ENCODE assay signal across 17 mouse cellular contexts in the genomic region with DNA sequence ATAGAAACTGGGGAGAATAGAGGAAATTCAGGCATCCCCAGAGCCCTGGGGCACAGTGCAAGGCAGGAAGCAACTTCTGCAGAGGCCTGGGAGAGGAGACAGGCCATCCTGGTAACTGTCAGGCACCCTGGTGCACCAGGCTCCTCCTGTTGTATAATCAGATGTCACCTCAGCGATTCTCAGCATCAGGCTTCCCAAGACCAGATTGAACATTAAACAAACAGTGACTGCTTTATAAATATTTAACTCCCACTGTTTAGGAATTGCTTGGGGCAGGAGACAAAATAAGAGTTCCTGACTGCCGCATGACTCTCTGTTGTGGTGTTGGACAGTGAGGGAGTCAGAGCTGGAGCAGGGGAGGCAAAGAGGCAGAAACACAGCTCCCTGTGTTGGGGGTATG.
A peak's percentile ranks its signal among the peaks of the same experiment; 100 is the strongest.
DNase-seq lines count a peak whose midpoint lies in the region; ATAC-seq and TF ChIP-seq lines count a peak whose summit lies in the region.
"Had no signal": no experiment of that assay in that cellular context is flagged by ENCODE, and none has a peak within 500 bp of the region (broad histone marks: within the 10 kb centered on the region; RNA-seq: fewer than 3 reads in every experiment).

No protein-coding gene starts in this region.

- TF ChIP-seq CTCF in thymus, adult 2 months (IDR thresholded peaks at IDR 0.05; ENCODE audit: borderline replicate concordance, control insufficient read depth, extremely low read depth, insufficient read depth, low read length, poor library complexity): no peak

- WGBS in liver, embryonic 12.5 days (ENCODE audit: insufficient replicate concordance): 50% methylated on average over 2 of the region's 2 CpGs
- WGBS in liver, embryonic 11.5 days: 49% methylated on average over 2 of the region's 2 CpGs
- 52% methylated on average over 2 of the region's 2 CpGs for WGBS in kidney, embryonic 14.5 days
- WGBS in liver, embryonic 16.5 days (ENCODE audit: insufficient replicate concordance): 55% methylated on average over 2 of the region's 2 CpGs
- WGBS in stomach, embryonic 16.5 days: 32% methylated on average over 2 of the region's 2 CpGs
- WGBS in thymus, adult 2 months: 94% methylated on average over 2 of the region's 2 CpGs
- WGBS in forebrain, embryonic 13.5 days: 81% methylated on average over 2 of the region's 2 CpGs

- peak overlapping the region; percentile 43; the same call in 1 of the 2 replicates for H3K27ac ChIP-seq in liver, embryonic 12.5 days
- no peak overlapping the region for H3K27ac ChIP-seq in liver, embryonic 11.5 days (ENCODE audit: low read depth, low read length)
- peak overlapping the region; percentile 18; the same call in 1 of the 2 replicates for H3K27ac ChIP-seq in kidney, embryonic 14.5 days (ENCODE audit: low read depth, low read length)
- H3K27ac ChIP-seq in liver, embryonic 16.5 days (ENCODE audit: low read length): no peak overlapping the region
- H3K27ac ChIP-seq in stomach, embryonic 16.5 days (ENCODE audit: low read length): no peak overlapping the region
- H3K27ac ChIP-seq in thymus, adult 2 months (ENCODE audit: control insufficient read depth, insufficient read depth, low read length): no peak overlapping the region
- no peak overlapping the region for H3K27ac ChIP-seq in forebrain, embryonic 13.5 days
- H3K27ac ChIP-seq: heart, embryonic 15.5 days; hindbrain, embryonic 14.5 days; limb, embryonic 15.5 days had no signal

- peaks cover 98% of the 10 kb centered on the region for H3K4me1 ChIP-seq in liver, embryonic 12.5 days
- peaks cover 33% of the 10 kb centered on the region for H3K4me1 ChIP-seq in liver, embryonic 11.5 days (replicated peaks; ENCODE audit: control insufficient read depth, insufficient read depth, low read length)
- peaks cover 12% of the 10 kb centered on the region; the same call in 1 of the 2 replicates for H3K4me1 ChIP-seq in kidney, embryonic 14.5 days (ENCODE audit: control insufficient read depth, insufficient read depth, low read length)
- peaks cover 26% of the 10 kb centered on the region for H3K4me1 ChIP-seq in liver, embryonic 16.5 days (ENCODE audit: control insufficient read depth, low read depth, low read length)
- H3K4me1 ChIP-seq in stomach, embryonic 16.5 days (ENCODE audit: control insufficient read depth, insufficient read depth, low read length): peaks cover 27% of the 10 kb centered on the region
- peaks cover 14% of the 10 kb centered on the region for H3K4me1 ChIP-seq in thymus, adult 2 months (replicated peaks; ENCODE audit: control insufficient read depth, insufficient read depth, low read length)
- H3K4me1 ChIP-seq in forebrain, embryonic 13.5 days: peaks cover 8% of the 10 kb centered on the region; the same call in 1 of the 2 replicates

- no peaks in the 10 kb centered on the region for H3K27me3 ChIP-seq in liver, embryonic 12.5 days (replicated peaks)
- no peaks in the 10 kb centered on the region for H3K27me3 ChIP-seq in liver, embryonic 11.5 days (replicated peaks; ENCODE audit: control insufficient read depth, insufficient read depth, low read length)
- H3K27me3 ChIP-seq in kidney, embryonic 14.5 days (ENCODE audit: control insufficient read depth, insufficient read depth, low read length): no peaks in the 10 kb centered on the region
- H3K27me3 ChIP-seq in liver, embryonic 16.5 days (ENCODE audit: control insufficient read depth, insufficient read depth, low read depth, low read length): no peaks in the 10 kb centered on the region
- no peaks in the 10 kb centered on the region for H3K27me3 ChIP-seq in stomach, embryonic 16.5 days (ENCODE audit: control insufficient read depth, insufficient read depth, low read length)
- H3K27me3 ChIP-seq in thymus, adult 2 months (ENCODE audit: control insufficient read depth, insufficient read depth, low read length): no peaks in the 10 kb centered on the region
- H3K27me3 ChIP-seq in forebrain, embryonic 13.5 days: no peaks in the 10 kb centered on the region
- H3K27me3 ChIP-seq: heart, embryonic 15.5 days; limb, embryonic 15.5 days had no signal

- DNase-seq in liver, embryonic 11.5 days (ENCODE audit: low spot score): no peak
- DNase-seq in thymus, adult 2 months: no peak
- DNase-seq in frontal cortex, postnatal 36 days (ENCODE audit: low spot score in 2 of 2): no peak
- DNase-seq: adrenal gland, adult 8-10 months; cerebellum, adult 8-10 months; right cerebral cortex, postnatal 14 days; thymus, postnatal 36 days had no signal

- no peak overlapping the region for H3K9ac ChIP-seq in liver, embryonic 12.5 days
- no peak overlapping the region for H3K9ac ChIP-seq in liver, embryonic 11.5 days (ENCODE audit: low read depth, low read length)
- no peak overlapping the region for H3K9ac ChIP-seq in kidney, embryonic 14.5 days (ENCODE audit: low read depth, low read length)
- no peak overlapping the region for H3K9ac ChIP-seq in liver, embryonic 16.5 days (ENCODE audit: low read depth, low read length)
- H3K9ac ChIP-seq in stomach, embryonic 16.5 days (ENCODE audit: low read length): 0 out of 2 replicates have a peak overlapping the region, but pooled peaks have one; percentile 24
- H3K9ac ChIP-seq in forebrain, embryonic 13.5 days: no peak overlapping the region
- H3K9ac ChIP-seq: heart, embryonic 15.5 days; hindbrain, embryonic 14.5 days; limb, embryonic 15.5 days had no signal

- H3K4me3 ChIP-seq in liver, embryonic 12.5 days: no peak overlapping the region
- H3K4me3 ChIP-seq in liver, embryonic 11.5 days (ENCODE audit: low read depth, low read length): no peak overlapping the region
- H3K4me3 ChIP-seq in kidney, embryonic 14.5 days (ENCODE audit: low read length): no peak overlapping the region
- no peak overlapping the region for H3K4me3 ChIP-seq in liver, embryonic 16.5 days (ENCODE audit: low read depth, low read length)
- no peak overlapping the region for H3K4me3 ChIP-seq in stomach, embryonic 16.5 days (replicated peaks; ENCODE audit: low read length)
- no peak overlapping the region for H3K4me3 ChIP-seq in thymus, adult 2 months (ENCODE audit: control insufficient read depth, insufficient read depth, low read length)
- H3K4me3 ChIP-seq in forebrain, embryonic 13.5 days: no peak overlapping the region
- H3K4me3 ChIP-seq: heart, embryonic 15.5 days; limb, embryonic 15.5 days had no signal

- 0 out of 2 replicates have a peak, but pooled peaks cover 4% of the 10 kb centered on the region for H3K36me3 ChIP-seq in liver, embryonic 12.5 days
- H3K36me3 ChIP-seq in liver, embryonic 11.5 days (ENCODE audit: control insufficient read depth, insufficient read depth, low read length): no peaks in the 10 kb centered on the region
- H3K36me3 ChIP-seq in kidney, embryonic 14.5 days (ENCODE audit: control insufficient read depth, insufficient read depth, low read length): no peaks in the 10 kb centered on the region
- no peaks in the 10 kb centered on the region for H3K36me3 ChIP-seq in liver, embryonic 16.5 days (ENCODE audit: control insufficient read depth, insufficient read depth)
- H3K36me3 ChIP-seq in stomach, embryonic 16.5 days (ENCODE audit: control insufficient read depth, insufficient read depth, low read length): no peaks in the 10 kb centered on the region
- no peaks in the 10 kb centered on the region for H3K36me3 ChIP-seq in thymus, adult 2 months (ENCODE audit: control insufficient read depth, insufficient read depth, low read length)
- H3K36me3 ChIP-seq in forebrain, embryonic 13.5 days (ENCODE audit: poor library complexity, severe bottlenecking): no peaks in the 10 kb centered on the region
- H3K36me3 ChIP-seq: heart, embryonic 15.5 days; limb, embryonic 15.5 days had no signal

- no peaks in the 10 kb centered on the region for H3K9me3 ChIP-seq in liver, embryonic 12.5 days (replicated peaks)
- H3K9me3 ChIP-seq in liver, embryonic 11.5 days (ENCODE audit: control insufficient read depth, low read length): no peaks in the 10 kb centered on the region
- H3K9me3 ChIP-seq in kidney, embryonic 14.5 days (ENCODE audit: control insufficient read depth, low read length): no peaks in the 10 kb centered on the region
- no peaks in the 10 kb centered on the region for H3K9me3 ChIP-seq in liver, embryonic 16.5 days (replicated peaks; ENCODE audit: control insufficient read depth, low read length)
- H3K9me3 ChIP-seq in stomach, embryonic 16.5 days (replicated peaks; ENCODE audit: control insufficient read depth, low read length): no peaks in the 10 kb centered on the region
- no peaks in the 10 kb centered on the region for H3K9me3 ChIP-seq in forebrain, embryonic 13.5 days (replicated peaks)
- H3K9me3 ChIP-seq: heart, embryonic 15.5 days; limb, embryonic 15.5 days had no signal

- no peak for ATAC-seq in liver, embryonic 12.5 days
- ATAC-seq in liver, embryonic 11.5 days (replicated peaks; ENCODE audit: low FRiP score): no peak
- no peak; the same call in 1 of the 2 replicates for ATAC-seq in kidney, embryonic 14.5 days (ENCODE audit: low FRiP score, low TSS enrichment)
- peak; percentile 43 for ATAC-seq in liver, embryonic 16.5 days (ENCODE audit: low read depth)
- no peak for ATAC-seq in stomach, embryonic 16.5 days (ENCODE audit: insufficient read depth, low FRiP score)
- ATAC-seq in forebrain, embryonic 13.5 days: no peak
- ATAC-seq: forebrain, embryonic 16.5 days had no signal

- H3K4me2 ChIP-seq in liver, embryonic 12.5 days: no peak overlapping the region
- H3K4me2 ChIP-seq in liver, embryonic 11.5 days: no peak overlapping the region
- no peak overlapping the region for H3K4me2 ChIP-seq in kidney, embryonic 14.5 days (replicated peaks; ENCODE audit: low read depth, low read length)
- H3K4me2 ChIP-seq in liver, embryonic 16.5 days (ENCODE audit: low read depth, low read length): no peak overlapping the region
- no peak overlapping the region for H3K4me2 ChIP-seq in stomach, embryonic 16.5 days (ENCODE audit: low read depth, low read length)
- no peak overlapping the region for H3K4me2 ChIP-seq in forebrain, embryonic 13.5 days
- H3K4me2 ChIP-seq: heart, embryonic 15.5 days; hindbrain, embryonic 14.5 days; limb, embryonic 15.5 days; midbrain, embryonic 11.5 days had no signal

- no peak for TF ChIP-seq POLR2A in thymus, adult 2 months (IDR thresholded peaks at IDR 0.05; ENCODE audit: control insufficient read depth, extremely low read depth, insufficient read depth, low read length, poor library complexity)

Comparison
In these comparisons a context has a peak if more than half of its experiments do, and no peak if none do; other contexts are left out.
1. H3K27ac ChIP-seq: peak in liver, embryonic 12.5 days (single experiment) and kidney, embryonic 14.5 days (single experiment); none in liver, embryonic 11.5 days (single experiment), liver, embryonic 16.5 days (single experiment), stomach, embryonic 16.5 days (single experiment), thymus, adult 2 months (single experiment) and forebrain, embryonic 13.5 days (single experiment).